Mouse (Mus musculus): ENCODE data around the gene Cnr1. TPM values are rescaled to one million over a fixed set of nuclear protein-coding genes. Genes with fewer than 3 reads are reported as not detected.

Gene Cnr1
- polyA plus RNA-seq (2014; fragmentation: Illumina TruSeq; extraction: RNeasy Lipid Tissue Mini Kit (QIAGEN cat#74804)), result 2.5 TPM

DNA sequence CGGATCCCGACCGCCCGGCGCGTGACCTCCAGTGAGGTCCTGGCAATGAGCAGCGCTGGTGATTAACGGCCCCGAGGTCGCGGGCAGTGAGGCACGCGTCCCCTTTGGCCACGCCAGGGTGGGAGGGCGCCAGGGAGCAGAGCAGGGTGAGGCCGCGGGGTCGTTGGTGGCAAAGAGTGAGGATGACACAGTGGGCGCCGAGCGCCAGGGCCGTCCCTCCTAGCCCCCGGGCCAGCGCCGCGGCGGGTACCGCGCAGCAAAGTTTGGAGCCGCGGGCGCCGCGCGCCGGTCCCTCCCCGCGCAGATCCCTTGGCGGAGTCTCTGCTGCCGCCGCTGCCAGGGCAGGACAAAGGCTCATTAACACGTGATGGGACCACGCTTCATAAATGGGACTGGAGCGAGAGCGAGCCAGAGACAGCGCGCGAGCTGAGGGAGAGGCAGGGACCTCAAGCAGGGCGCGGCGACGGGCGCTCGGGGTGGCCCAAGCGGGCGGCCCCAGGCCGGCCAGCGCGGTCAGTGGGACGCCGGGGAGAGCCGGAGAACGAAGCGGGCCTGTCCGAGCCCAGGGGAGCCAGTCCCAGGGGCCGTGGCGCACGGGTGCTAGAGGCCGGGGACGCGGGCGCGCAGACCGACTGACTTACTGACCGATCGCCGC is at the start of gene Cnr1:
Cnr1 (plus strand) TSS at position 360 of the 655 bp plus-strand sequence.

Other genes with a start within 250 kb of the Cnr1 start
- gene Spaca1, start 125.6 kb downstream of the Cnr1 start, polyA plus RNA-seq (2014; fragmentation: Illumina TruSeq; extraction: RNeasy Lipid Tissue Mini Kit (QIAGEN cat#74804)), result 1.6 TPM